Mouse (Mus musculus): ENCODE measurements around the gene Rapsn. TPM values are rescaled to one million over a fixed set of nuclear protein-coding genes. Genes with fewer than 3 reads are reported as not detected.

Rapsn gene
- total RNA-seq, 1 experiment, result 1.1 TPM

DNA sequence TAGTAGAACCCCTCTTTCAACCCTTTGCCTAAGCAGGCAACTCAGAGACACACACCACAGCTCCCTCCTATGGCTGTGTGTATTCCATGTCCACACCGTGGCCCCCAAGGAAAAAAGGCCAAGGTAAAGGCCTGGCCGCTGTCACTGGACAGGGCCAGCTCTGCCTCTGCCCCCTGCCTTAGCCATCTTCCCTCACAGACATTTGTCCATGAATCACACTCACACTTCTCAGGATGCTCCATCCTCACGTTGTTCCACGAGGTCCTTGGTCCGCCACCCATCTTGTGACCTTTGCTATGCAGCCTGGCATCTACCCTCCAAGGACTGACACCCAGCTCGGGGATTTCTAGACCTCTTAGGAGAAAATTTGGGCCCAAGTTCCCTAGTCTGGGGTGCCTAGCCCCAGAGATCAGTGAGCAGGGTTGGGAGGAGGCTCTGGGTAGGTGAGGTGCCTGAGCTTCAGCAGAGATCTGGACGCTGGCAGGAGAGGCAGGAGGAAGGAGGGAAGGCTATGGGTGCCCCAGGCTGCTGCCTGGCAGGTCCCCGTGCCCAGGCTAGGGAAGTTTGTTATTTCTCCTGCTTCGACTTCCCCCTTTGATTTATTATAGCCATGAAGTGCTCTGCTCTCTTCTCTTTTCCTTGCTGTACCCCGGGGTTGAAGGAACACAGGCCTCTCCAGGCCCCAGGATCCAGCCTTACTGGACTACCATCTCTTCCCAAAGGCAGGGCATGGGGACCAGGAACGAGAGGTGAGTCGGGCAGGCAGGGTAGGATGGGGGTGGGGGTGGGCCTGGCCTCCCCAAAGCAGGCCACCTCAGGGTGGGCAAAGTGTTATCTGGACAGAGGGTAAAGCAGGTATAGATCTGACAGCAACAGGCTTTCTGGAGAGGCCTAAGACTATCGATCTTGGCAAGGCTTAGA, 46.6 kb downstream of the Rapsn start, which contains the start of gene Spi1:
Spi1 (plus strand) TSS at position 616 of the 921 bp plus-strand sequence.
- Histone ChIP-seq H3K9me3 (ENCODE audit: control insufficient read depth, insufficient read depth, low read depth, low read length) (no peaks in the 10 kb centered on the region), H3K9ac (ENCODE audit: insufficient read depth, low read depth, low read length, poor library complexity, severe bottlenecking) (no peak within 1 kb of the TSS), H3K4me1 (ENCODE audit: control insufficient read depth in 2 of 2, insufficient read depth in 2 of 2, low read length in 2 of 2, poor library complexity in 1 of 2) (peaks cover 0 to 2% of the 10 kb centered on the region in 2 experiments; a peak in 2 of 4 replicates), H3K36me3 (ENCODE audit: control insufficient read depth, insufficient read depth, low read length, poor library complexity, severe bottlenecking) (no peaks in the 10 kb centered on the region), H3K4me3 (ENCODE audit: insufficient read depth in 1 of 2, low read depth in 1 of 2, low read length in 2 of 2, poor library complexity in 1 of 2, severe bottlenecking in 1 of 2) (no peak within 1 kb of the TSS), H3K27ac (ENCODE audit: insufficient read depth, low read depth, low read length, poor library complexity, severe bottlenecking) (no peak within 1 kb of the TSS)
- no peak for DNase-seq (ENCODE audit: low read depth, low spot score)
- TF ChIP-seq CHD2 (IDR thresholded peaks at IDR 0.05; ENCODE audit: low read depth, low read length) (no peak), MAFK (IDR thresholded peaks at IDR 0.05; ENCODE audit: insufficient read depth, low read depth, low read length) (no peak), ZC3H11A (IDR thresholded peaks at IDR 0.05; ENCODE audit: borderline replicate concordance, low read depth, low read length) (no peak), ZNF384 (IDR thresholded peaks at IDR 0.05; ENCODE audit: low read depth, low read length) (no peak), HCFC1 (IDR thresholded peaks at IDR 0.05; ENCODE audit: borderline replicate concordance, insufficient read depth, low read length) (no peak)
- in situ Hi-C loops (cut with MboI; ENCODE audit: low sequenced_read_pairs in 2 of 2, unreplicated experiment in 2 of 2), result no loop called here

DNA sequence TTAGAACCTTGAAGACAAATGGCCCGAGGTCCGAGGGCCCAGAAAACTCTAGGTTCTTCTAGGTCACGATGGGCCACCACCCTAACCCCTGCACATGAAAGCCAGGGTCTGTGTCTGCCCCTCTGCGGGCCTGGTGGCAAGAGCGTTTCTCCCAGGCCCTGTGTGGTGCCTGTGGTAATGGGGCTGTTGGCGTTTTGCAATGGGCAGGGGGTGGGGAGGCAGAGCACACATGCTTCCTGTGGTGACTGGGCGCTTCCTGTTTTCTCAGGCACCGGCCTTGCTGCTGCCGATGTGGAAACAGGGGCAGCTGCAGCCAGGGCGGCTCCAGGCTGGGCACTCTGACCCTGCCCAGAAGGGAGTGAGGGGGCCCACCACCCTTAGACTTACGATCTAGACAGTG, 47.4 kb downstream of the Rapsn start:
- no peak overlapping the region for H3K4me3 ChIP-seq (ENCODE audit: insufficient read depth in 1 of 2, low read depth in 1 of 2, low read length in 2 of 2, poor library complexity in 1 of 2, severe bottlenecking in 1 of 2)
- H3K36me3 ChIP-seq (ENCODE audit: control insufficient read depth, insufficient read depth, low read length, poor library complexity, severe bottlenecking), result no peaks in the 10 kb centered on the region
- DNase-seq (ENCODE audit: low read depth, low spot score), result no peak
- no peak for TF ChIP-seq ZNF384 (IDR thresholded peaks at IDR 0.05; ENCODE audit: low read depth, low read length)
- TF ChIP-seq MAFK (IDR thresholded peaks at IDR 0.05; ENCODE audit: insufficient read depth, low read depth, low read length), result no peak
- no peak for TF ChIP-seq ZC3H11A (IDR thresholded peaks at IDR 0.05; ENCODE audit: borderline replicate concordance, low read depth, low read length)
- no peak for TF ChIP-seq CHD2 (IDR thresholded peaks at IDR 0.05; ENCODE audit: low read depth, low read length)
- TF ChIP-seq HCFC1 (IDR thresholded peaks at IDR 0.05; ENCODE audit: borderline replicate concordance, insufficient read depth, low read length), result no peak
- H3K27ac ChIP-seq (ENCODE audit: insufficient read depth, low read depth, low read length, poor library complexity, severe bottlenecking), result no peak overlapping the region
- in situ Hi-C loops (cut with MboI; ENCODE audit: low sequenced_read_pairs in 2 of 2, unreplicated experiment in 2 of 2), result no loop called here
- H3K4me1 ChIP-seq (ENCODE audit: control insufficient read depth in 2 of 2, insufficient read depth in 2 of 2, low read length in 2 of 2, poor library complexity in 1 of 2), result peaks cover 0 to 2% of the 10 kb centered on the region in 2 experiments; a peak in 2 of 4 replicates
- no peaks in the 10 kb centered on the region for H3K9me3 ChIP-seq (ENCODE audit: control insufficient read depth, insufficient read depth, low read depth, low read length)
- no peak overlapping the region for H3K9ac ChIP-seq (ENCODE audit: insufficient read depth, low read depth, low read length, poor library complexity, severe bottlenecking)

DNA sequence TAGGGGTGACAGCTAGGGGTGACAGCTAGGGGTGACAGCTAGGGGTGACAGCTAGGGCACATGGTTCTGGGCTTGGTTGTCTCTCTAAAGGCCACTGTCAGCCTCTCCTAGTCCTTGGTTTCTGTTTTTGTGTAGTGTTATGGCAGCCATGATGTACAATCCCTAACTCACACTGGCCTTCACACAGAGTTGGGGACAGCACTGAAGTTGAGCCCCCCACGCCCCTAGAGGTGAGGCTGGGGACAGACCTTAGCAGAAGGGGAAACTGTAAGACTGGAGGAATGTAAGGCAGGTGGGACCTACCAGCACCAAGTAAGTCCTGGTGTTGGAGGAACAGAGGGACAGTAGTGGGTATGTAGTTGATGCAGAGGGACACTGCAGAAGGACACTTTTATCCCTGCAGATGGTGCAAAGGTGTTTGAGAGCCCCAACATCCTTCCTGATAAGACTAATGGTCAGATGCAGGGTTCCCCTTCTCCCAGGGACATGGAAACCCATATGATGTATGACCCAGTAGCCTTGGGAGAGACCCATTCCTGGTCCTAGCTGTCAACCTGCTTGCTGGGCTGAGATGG, 48.0 kb downstream of the Rapsn start:
- DNase-seq (ENCODE audit: low read depth, low spot score), result no peak
- TF ChIP-seq HCFC1 (IDR thresholded peaks at IDR 0.05; ENCODE audit: borderline replicate concordance, insufficient read depth, low read length), result no peak
- no peak for TF ChIP-seq MAFK (IDR thresholded peaks at IDR 0.05; ENCODE audit: insufficient read depth, low read depth, low read length)
- TF ChIP-seq ZNF384 (IDR thresholded peaks at IDR 0.05; ENCODE audit: low read depth, low read length), result no peak
- TF ChIP-seq ZC3H11A (IDR thresholded peaks at IDR 0.05; ENCODE audit: borderline replicate concordance, low read depth, low read length), result no peak
- no peak for TF ChIP-seq CHD2 (IDR thresholded peaks at IDR 0.05; ENCODE audit: low read depth, low read length)
- in situ Hi-C loops (cut with MboI; ENCODE audit: low sequenced_read_pairs in 2 of 2, unreplicated experiment in 2 of 2), result no loop called here
- no peak overlapping the region for H3K4me3 ChIP-seq (ENCODE audit: insufficient read depth in 1 of 2, low read depth in 1 of 2, low read length in 2 of 2, poor library complexity in 1 of 2, severe bottlenecking in 1 of 2)
- H3K9me3 ChIP-seq (ENCODE audit: control insufficient read depth, insufficient read depth, low read depth, low read length), result no peaks in the 10 kb centered on the region
- no peak overlapping the region for H3K9ac ChIP-seq (ENCODE audit: insufficient read depth, low read depth, low read length, poor library complexity, severe bottlenecking)
- no peak overlapping the region for H3K27ac ChIP-seq (ENCODE audit: insufficient read depth, low read depth, low read length, poor library complexity, severe bottlenecking)
- H3K36me3 ChIP-seq (ENCODE audit: control insufficient read depth, insufficient read depth, low read length, poor library complexity, severe bottlenecking), result no peaks in the 10 kb centered on the region
- peaks cover 0 to 2% of the 10 kb centered on the region in 2 experiments; a peak in 2 of 4 replicates for H3K4me1 ChIP-seq (ENCODE audit: control insufficient read depth in 2 of 2, insufficient read depth in 2 of 2, low read length in 2 of 2, poor library complexity in 1 of 2)

DNA sequence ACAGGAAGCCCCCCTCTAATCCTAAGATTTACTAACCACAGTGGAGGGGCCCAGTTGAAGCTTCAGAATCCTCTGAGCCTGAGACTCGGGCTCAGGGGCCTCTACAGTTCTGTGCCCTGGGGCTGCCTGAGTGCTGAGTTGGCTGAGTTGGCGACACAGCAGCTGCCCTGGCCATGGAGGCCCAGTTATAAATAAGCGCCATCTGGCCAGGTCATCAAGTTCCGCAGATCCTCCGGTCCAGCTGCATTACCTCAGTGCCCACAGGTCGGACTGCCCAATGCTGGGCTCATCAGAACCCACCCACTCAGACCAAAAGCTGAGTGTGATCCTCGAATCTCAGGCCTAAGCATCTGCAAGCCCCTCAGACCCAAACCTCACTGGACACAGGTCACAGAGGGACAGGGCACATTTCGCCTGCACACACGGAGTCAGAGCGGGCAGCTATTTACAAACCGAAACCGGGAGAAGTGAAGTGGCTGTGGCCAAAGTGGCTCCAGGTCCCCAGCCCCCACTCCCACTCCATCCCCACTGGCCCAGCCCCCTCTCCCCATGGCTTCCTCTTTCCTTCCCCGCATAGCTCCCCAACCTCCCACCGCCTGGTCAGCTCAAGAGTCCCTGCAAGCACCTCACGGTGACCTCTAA, 48.9 kb downstream of the Rapsn start:
- TF ChIP-seq ZNF384 (IDR thresholded peaks at IDR 0.05; ENCODE audit: low read depth, low read length) (no peak), CHD2 (IDR thresholded peaks at IDR 0.05; ENCODE audit: low read depth, low read length) (no peak), HCFC1 (IDR thresholded peaks at IDR 0.05; ENCODE audit: borderline replicate concordance, insufficient read depth, low read length) (no peak), MAFK (IDR thresholded peaks at IDR 0.05; ENCODE audit: insufficient read depth, low read depth, low read length) (no peak), ZC3H11A (IDR thresholded peaks at IDR 0.05; ENCODE audit: borderline replicate concordance, low read depth, low read length) (no peak)
- no peak overlapping the region for H3K9ac ChIP-seq (ENCODE audit: insufficient read depth, low read depth, low read length, poor library complexity, severe bottlenecking)
- H3K27ac ChIP-seq (ENCODE audit: insufficient read depth, low read depth, low read length, poor library complexity, severe bottlenecking), result no peak overlapping the region

More for the DNA sequence above, 48.9 kb downstream of the Rapsn start:
- Histone ChIP-seq H3K36me3 (ENCODE audit: control insufficient read depth, insufficient read depth, low read length, poor library complexity, severe bottlenecking) (no peaks in the 10 kb centered on the region), H3K4me1 (ENCODE audit: control insufficient read depth in 2 of 2, insufficient read depth in 2 of 2, low read length in 2 of 2, poor library complexity in 1 of 2) (no peaks in the 10 kb centered on the region), H3K4me3 (ENCODE audit: insufficient read depth in 1 of 2, low read depth in 1 of 2, low read length in 2 of 2, poor library complexity in 1 of 2, severe bottlenecking in 1 of 2) (no peak overlapping the region), H3K9me3 (ENCODE audit: control insufficient read depth, insufficient read depth, low read depth, low read length) (no peaks in the 10 kb centered on the region)
- DNase-seq (ENCODE audit: low read depth, low spot score), result no peak
- in situ Hi-C loops (cut with MboI; ENCODE audit: low sequenced_read_pairs in 2 of 2, unreplicated experiment in 2 of 2), result no loop called here
